Mouse (Mus musculus): Measurements from ENCODE around the gene Ptprg.

Gene Ptprg

DNA sequence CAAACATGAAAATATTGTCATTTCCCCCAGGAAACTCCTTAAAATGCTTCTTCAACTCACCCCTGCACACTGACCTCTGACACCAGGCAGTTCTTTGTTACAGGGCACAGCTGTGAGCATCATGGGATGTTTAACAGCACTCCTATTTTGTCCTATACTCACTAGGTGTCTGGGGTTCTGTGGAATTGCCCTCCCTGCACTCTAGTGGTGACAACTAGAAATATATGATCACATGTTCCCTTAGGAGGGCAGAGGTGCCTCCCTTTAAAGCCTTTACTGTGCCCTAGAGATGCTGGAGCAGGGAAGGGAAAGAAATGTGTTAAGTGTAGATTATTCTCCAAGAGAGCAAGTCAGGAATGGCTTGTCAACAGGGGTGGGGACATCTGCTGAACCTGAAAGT, 536.6 kb downstream of the Ptprg start:
- no peak for DNase-seq (ENCODE audit: low read depth, low spot score)

- no peak for DNase-seq (ENCODE audit: low read depth, low spot score)
Measured at GRCm38 (mm10) chr14:12091730-12092129, 538.4 kb downstream of the Ptprg start.

DNA sequence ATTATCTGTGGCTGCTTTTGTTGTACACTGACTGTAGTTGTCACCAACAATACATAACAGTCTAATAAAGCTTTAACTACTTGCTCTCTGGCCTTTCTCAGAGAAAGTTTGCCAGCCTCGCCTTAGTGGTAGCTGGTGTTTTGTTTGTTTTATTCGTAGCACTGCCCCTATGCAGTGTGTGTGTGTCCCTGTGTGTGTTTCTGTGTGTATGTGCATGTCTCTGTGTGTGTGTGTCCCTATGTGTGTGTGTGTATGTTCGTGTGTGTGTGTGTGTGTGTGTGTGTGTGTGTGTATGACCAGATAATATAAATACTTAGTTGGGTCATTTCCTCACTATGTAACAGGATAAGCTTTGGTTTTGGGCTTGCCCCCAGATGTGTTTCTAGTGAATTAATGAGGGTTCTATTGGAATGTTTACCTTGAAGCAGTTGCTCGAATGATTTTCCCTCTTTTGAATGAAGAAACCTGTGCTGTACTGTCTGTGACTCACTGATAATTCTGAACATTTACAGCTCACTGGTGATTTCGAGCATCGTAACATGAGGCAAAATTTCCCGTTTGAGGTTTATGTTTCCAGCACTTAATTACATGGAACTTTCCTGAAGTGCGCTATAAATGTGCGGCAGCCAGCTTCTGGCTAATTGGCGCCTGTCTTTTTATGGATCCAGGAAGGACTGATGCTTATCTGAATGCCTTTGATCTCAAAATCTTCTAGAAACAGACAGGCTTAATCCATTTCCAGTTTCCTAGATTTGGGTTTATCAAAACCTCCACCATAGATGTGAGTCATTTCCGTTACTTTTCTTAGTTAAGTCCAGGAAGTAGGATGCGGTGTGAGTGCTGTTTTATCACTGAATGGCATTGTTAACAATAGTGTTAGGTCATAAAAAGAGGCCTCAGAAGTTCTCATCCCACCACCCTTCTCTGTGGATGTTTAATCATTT, 546.3 kb downstream of the Ptprg start:
- no peak for DNase-seq (ENCODE audit: low read depth, low spot score)

DNA sequence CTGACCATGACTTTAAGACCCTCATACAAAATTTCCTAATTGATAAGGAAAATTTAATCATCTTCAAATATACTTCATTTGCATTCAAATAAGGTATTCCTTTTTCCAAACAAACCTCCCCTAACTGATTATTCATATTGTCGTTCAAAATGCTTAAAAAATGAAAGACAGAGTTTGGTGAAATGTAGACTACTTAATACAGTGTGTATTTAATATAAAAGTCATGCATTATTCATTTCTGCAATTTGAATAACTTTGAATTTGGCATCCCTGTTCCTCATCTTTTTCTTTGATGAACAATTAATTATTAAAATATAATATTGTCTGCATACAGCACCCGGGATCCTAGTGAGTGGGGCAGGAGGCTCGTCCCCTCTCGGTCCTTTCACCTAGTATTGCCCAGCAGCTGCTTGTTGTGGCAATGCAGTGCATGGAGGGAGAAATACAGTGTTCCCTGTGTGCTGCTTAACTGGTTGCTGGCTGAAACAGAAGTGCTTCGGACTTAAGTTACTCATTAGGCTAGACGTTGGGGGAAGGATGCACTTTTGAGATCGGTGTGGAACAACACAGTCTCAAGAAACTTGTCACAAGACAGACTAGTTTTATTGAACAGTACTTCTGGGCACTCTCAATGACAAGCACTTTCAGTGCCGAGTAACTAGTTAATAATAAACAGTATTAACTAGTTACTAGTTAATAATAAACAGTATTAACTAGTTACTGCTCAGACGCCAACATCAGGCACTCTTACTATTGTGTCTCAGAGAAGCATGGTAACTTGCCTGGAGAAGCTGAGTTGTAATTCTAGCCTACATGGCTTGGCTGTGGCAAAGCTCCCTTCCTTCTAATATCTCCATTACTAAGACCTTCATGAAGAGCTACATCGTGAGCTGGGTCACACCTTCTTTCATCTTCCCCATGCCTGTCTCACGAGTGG, 549.3 kb downstream of the Ptprg start:
- DNase-seq (ENCODE audit: low read depth, low spot score): no peak

DNA sequence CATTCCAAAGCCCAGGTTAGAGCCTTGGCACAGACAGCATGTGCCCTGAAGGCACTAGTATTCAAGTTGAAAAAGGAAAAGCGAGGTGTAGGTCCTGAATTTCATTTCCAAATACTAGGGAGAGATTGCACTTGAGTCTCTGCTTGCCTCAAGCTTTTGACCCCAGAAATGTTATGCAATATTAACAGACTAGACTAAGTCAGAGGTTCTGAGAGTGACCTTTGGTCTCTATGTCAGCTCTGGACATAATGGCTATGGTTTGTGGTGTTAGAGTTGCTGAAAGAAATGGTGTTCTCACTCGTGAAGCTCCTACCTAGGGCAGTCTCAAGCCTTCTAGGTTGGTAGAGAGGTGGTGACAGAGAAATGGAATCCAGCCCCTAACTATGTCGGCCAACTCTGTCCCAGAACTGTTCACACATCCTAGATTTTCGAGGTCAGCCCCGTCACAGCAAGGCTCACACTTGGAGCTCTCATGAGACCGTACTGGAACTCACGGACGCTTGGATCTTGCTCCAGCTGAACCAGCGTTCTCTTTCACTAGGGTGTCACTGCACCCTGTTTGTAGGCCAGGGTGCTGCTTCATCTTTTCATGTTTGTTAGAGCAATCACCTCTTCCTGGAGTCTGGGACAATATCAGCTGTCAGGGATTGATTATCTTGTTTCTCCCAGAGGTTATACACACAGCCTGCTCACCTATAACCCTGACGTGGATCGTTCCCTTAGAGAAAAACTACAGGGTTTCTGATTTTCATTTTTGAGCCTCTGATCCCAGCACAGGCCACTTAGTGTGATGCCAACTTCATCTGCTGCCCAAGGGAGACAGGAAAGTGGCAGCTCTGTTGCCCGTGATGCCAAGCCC, 551.2 kb downstream of the Ptprg start:
- no peak for DNase-seq (ENCODE audit: low read depth, low spot score)

DNA sequence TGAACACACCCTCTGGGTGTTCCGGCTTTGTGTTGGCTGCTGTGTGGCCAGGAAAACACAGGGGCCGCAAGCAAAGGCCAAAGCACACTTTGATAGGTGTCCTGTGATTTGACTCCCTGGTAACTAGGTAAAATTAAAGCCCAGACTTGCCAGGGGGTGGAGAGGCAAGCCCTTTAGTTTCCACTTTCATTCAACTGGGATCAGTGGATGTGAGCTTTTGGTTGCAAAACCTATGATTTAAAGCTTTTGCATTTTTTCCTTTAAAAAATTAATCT, 551.8 kb downstream of the Ptprg start:
- no peak for DNase-seq (ENCODE audit: low read depth, low spot score)

- DNase-seq (ENCODE audit: low read depth, low spot score): no peak
Measured at GRCm38 (mm10) chr14:12105593-12105992, 552.3 kb downstream of the Ptprg start.

DNA sequence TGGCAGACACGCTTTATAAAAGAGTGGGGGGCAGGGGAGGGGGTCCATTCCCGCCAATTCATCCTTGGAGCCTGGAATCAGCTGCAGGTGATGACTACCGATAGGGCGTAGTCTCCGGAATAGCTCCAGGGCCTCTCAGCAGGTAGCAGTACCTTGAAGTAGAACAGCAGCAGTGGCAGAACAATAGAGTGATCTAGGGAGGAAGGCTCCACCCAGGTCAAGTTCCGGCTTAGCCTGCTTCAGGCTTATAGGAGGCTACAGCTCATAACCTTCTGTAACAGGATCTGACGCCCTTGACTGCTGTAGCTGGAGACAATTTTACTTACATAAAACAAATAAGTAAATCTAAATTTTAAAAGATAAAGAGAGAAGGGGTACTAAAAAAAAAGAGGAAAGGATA, 554.1 kb downstream of the Ptprg start:
- no peak for DNase-seq (ENCODE audit: low read depth, low spot score)

GRCm38 (mm10) chr14:12107991-12108390, 554.7 kb downstream of the Ptprg start:
- no peak for DNase-seq (ENCODE audit: low read depth, low spot score)

GRCm38 (mm10) chr14:12112548-12113011, 559.2 kb downstream of the Ptprg start:
- DNase-seq (ENCODE audit: low read depth, low spot score): no peak

GRCm38 (mm10) chr14:12113326-12113725, 560.0 kb downstream of the Ptprg start:
- DNase-seq (ENCODE audit: low read depth, low spot score): no peak

DNA sequence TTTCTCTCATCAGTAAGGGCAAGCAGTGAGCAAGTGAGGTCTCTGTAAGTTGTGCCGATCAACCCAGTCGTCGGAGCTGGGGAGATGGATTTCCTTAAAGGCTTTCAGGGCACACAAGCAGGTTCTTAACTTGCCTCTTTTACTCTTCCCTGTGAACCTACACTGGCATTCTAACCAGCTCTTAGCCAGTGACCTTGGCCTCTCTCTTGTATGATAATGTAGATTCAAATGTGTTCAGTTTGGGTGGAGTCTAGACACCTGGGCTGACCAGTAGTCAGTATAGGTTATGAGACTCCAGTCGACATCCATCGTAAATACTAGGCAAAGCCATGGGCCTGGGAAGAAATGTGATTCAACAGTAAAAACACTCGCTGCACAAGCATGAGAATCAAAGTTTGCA, 560.7 kb downstream of the Ptprg start:
- no peak for DNase-seq (ENCODE audit: low read depth, low spot score)

GRCm38 (mm10) chr14:12119260-12119659, 565.9 kb downstream of the Ptprg start:
- no peak for DNase-seq (ENCODE audit: low read depth, low spot score)

DNA sequence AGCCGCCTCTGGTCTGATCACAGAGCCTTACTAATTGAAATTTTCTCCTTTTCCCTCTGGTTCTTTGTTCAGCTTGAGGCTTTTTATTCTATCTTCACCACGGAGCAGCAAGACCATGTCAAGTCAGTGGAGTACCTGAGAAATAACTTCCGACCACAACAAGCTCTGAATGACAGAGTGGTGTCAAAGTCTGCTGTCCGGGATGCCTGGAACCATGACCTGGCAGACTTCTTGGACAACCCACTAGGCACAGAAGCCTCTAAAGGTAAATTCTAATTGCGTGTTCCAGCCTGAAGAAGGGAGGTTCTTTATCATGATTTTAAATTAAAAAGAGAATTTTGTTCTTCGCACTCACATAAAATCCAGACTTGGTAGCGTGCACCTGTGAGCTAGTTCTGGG, 568.6 kb downstream of the Ptprg start:
- no peak for DNase-seq (ENCODE audit: low read depth, low spot score)

- DNase-seq (ENCODE audit: low read depth, low spot score): no peak
Measured at GRCm38 (mm10) chr14:12124682-12125081, 571.4 kb downstream of the Ptprg start.

DNA sequence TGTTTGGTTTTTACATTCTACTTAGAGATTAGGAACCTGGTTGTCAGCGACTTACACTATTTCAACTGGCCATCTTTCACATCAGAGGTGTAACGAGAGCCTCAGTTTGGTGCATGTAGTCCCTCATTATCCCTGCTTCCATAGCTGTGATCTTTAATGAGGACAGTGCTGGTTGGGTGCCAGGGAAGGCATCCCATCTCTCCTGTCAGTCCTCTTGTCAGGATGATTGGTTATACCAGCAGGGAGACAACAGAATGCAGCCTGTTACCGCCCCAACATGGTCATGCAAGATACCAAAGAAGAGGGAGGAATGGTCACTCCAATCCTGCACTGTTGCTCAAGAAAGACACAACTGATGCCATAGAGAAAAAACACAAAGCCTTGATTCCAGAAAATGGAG, 574.6 kb downstream of the Ptprg start:
- no peak for DNase-seq (ENCODE audit: low read depth, low spot score)

DNA sequence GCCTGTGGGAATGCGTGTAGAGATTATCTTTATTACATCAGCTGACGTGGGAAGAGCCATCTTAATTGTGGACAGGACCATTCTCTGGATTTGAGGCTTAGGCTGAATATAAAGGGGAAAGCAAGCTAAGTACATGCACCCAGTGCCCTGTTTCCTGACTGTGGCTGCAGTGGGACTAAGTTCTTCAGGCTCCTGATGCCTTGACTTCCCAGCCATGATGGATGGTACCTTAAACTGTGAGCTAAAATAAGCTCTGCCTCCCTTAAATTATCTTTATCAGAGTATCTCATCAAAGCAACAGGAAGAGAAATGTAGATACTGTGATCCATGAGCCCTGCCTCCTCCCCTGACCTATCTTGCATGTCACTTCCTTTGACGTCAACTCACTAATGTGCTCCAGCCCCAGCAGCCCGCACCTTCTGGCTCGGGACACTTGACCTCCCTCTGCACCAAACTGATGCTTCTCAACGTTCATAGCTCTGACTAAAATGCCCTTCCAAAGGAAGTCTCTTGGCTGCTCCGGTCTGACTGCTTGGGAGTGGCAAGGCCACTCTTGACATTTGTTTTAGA, 578.8 kb downstream of the Ptprg start:
- no peak for DNase-seq (ENCODE audit: low read depth, low spot score)

DNA sequence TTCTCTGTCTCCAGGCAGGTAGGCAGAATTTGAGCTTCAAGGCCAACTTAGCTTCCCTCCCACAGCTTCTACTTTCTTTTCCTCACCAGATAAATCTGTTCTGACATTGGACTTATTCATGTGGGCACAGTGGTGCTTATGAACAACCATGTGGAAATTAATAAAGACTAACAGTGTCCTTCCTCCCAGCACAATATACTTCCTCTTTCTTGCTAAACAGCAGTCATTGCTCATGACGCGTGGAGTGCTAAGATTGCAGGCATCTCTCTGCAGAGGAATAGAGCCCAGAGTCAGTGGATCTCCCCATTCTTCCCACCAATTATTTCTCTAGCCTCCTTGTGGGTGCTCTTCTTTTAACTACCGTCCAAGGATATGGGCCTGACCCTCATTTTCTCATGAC, 579.8 kb downstream of the Ptprg start:
- no peak for DNase-seq (ENCODE audit: low read depth, low spot score)

DNA sequence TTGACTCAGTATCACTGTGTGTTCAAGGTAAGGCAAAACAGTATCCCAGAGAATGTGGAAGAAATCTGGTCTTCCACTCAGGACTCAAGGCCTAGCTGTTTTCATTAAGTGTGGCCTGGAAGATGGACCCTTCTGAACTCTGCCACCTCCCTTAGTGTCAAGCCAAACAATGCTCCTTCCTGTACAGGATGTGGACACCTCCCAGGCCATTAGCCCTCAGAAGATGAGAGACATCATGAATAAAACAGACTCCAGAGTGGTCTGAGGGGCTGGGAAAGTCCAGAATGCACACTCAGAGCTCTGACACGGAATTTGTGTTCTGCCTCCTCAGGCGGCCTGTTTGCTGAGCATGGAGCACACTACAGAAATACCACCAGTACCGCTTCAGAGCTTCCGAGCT, 581.2 kb downstream of the Ptprg start:
- DNase-seq (ENCODE audit: low read depth, low spot score): no peak

- DNase-seq (ENCODE audit: low read depth, low spot score): no peak
Measured at GRCm38 (mm10) chr14:12136536-12136935, 583.2 kb downstream of the Ptprg start.
